Mouse (Mus musculus) CH12.LX (cell line): ENCODE data around the gene Slc22a16. TPM values are rescaled to one million over a fixed set of nuclear protein-coding genes. Genes with fewer than 3 reads are reported as not detected.

ENCODE experiments used
- DNase-seq: peaks from one replicate; pipeline ENCODE4 v3.0.0-alpha.2; 2013; ENCODE audit errors: extremely low read depth
- H3K27ac ChIP-seq: 2 replicates; pipeline ENCODE4 v1.5.1; 2012; ENCODE audit warnings: low read depth, mild to moderate bottlenecking, control low read depth, moderate library complexity; ENCODE audit not compliant: insufficient read depth
- H3K27me3 ChIP-seq: replicated peaks from 2 replicates; pipeline ENCODE3; 2012; ENCODE audit warnings: inconsistent platforms
- H3K36me3 ChIP-seq, 2 experiments: replicated peaks in 1 of 2; 2 replicates each; pipeline versions ENCODE3 to v1.6.1; 2012; ENCODE audit warnings: inconsistent platforms in 1 of 2, low read length in 1 of 2, mild to moderate bottlenecking in 1 of 2, mixed read lengths in 1 of 2, moderate library complexity in 1 of 2; ENCODE audit not compliant: control insufficient read depth in 1 of 2, insufficient read depth in 1 of 2
- H3K4me1 ChIP-seq, 2 experiments: 2 replicates each; pipeline ENCODE4 v1.6.1; 2012; ENCODE audit warnings: inconsistent platforms in 1 of 2, moderate library complexity in 1 of 2; ENCODE audit not compliant: insufficient read depth in 2 of 2, control insufficient read depth in 1 of 2
- H3K4me2 ChIP-seq: 2 replicates; pipeline ENCODE4 v1.6.1; 2012; ENCODE audit warnings: low read depth, mild to moderate bottlenecking, control low read depth; ENCODE audit not compliant: poor library complexity, insufficient read depth, severe bottlenecking
- H3K4me3 ChIP-seq, 3 experiments: fragments of 150-350 bp in 1 of 3; sonication (generic) in 1 of 3; replicated peaks in 1 of 3; 2 replicates each; pipeline versions ENCODE3 to v1.5.1; 2011 to 2012; ENCODE audit warnings: low read depth in 2 of 3, low read length in 2 of 3, mild to moderate bottlenecking in 2 of 3, moderate library complexity in 2 of 3, control low read depth in 1 of 3, improper control_type of control experiment in 1 of 3, inconsistent platforms in 1 of 3, mixed read lengths in 1 of 3; ENCODE audit not compliant: poor library complexity in 1 of 3
- H3K79me2 ChIP-seq: replicated peaks from 2 replicates; pipeline ENCODE4 v1.6.1; 2012; ENCODE audit warnings: mild to moderate bottlenecking, moderate library complexity; ENCODE audit not compliant: control insufficient read depth, poor library complexity, insufficient read depth, severe bottlenecking; ENCODE audit errors: extremely low read depth
- H3K9ac ChIP-seq: 2 replicates; pipeline ENCODE4 v1.6.1; 2012; ENCODE audit warnings: low read depth, mild to moderate bottlenecking, control low read depth, moderate library complexity; ENCODE audit not compliant: insufficient read depth
- H3K9me3 ChIP-seq: replicated peaks from 2 replicates; pipeline ENCODE3; 2012; ENCODE audit warnings: low read length, inconsistent platforms, mixed read lengths
- CHD1 ChIP-seq: IDR thresholded peaks from 2 replicates; pipeline ENCODE4 v1.6.1; 2012; ENCODE audit warnings: low read depth, low read length, improper control_type of control experiment, inconsistent platforms
- CHD2 ChIP-seq: IDR thresholded peaks from 2 replicates; pipeline ENCODE4 v1.6.1; 2011; ENCODE audit warnings: low read length, improper control_type of control experiment
- CTCF ChIP-seq, 2 experiments: IDR thresholded peaks in 1 of 2; conservative IDR thresholded peaks in 1 of 2; 2 replicates each; pipeline ENCODE4 v1.5.1; 2011 to 2012; ENCODE audit warnings: low read depth in 2 of 2, low read length in 2 of 2, improper control_type of control experiment in 1 of 2, inconsistent platforms in 1 of 2, mild to moderate bottlenecking in 1 of 2, moderate library complexity in 1 of 2
- ELF1 ChIP-seq: IDR thresholded peaks from 2 replicates; pipeline ENCODE4 v1.6.1; 2014; ENCODE audit warnings: low read depth, mild to moderate bottlenecking, inconsistent platforms, low read length, improper control_type of control experiment
- EP300 ChIP-seq: IDR thresholded peaks from 2 replicates; pipeline ENCODE4 v1.6.1; 2011; ENCODE audit warnings: low read length, improper control_type of control experiment
- GABPA ChIP-seq: IDR thresholded peaks from 2 replicates; pipeline ENCODE4 v1.6.1; 2012; ENCODE audit warnings: low read depth, low read length, improper control_type of control experiment, inconsistent platforms; ENCODE audit not compliant: insufficient replicate concordance
- HCFC1 ChIP-seq: IDR thresholded peaks from 2 replicates; pipeline ENCODE4 v1.6.1; 2012; ENCODE audit warnings: low read depth, mild to moderate bottlenecking, inconsistent platforms, low read length, improper control_type of control experiment
- IRF4 ChIP-seq: IDR thresholded peaks from 2 replicates; pipeline ENCODE4 v1.6.1; 2014; ENCODE audit warnings: low read depth, mild to moderate bottlenecking, inconsistent platforms, low read length, improper control_type of control experiment
- JUN ChIP-seq: IDR thresholded peaks from 2 replicates; pipeline ENCODE4 v1.6.1; 2011; ENCODE audit warnings: low read depth, mild to moderate bottlenecking, low read length, improper control_type of control experiment, moderate library complexity; ENCODE audit not compliant: insufficient read depth
- JUND ChIP-seq: conservative IDR thresholded peaks from 2 replicates; pipeline ENCODE4 v1.6.1; 2011; ENCODE audit warnings: low read depth, low read length, improper control_type of control experiment
- MEF2A ChIP-seq: IDR thresholded peaks from 2 replicates; pipeline ENCODE4 v1.6.1; 2014; ENCODE audit warnings: low read depth, mild to moderate bottlenecking, inconsistent platforms, low read length, improper control_type of control experiment, borderline replicate concordance
- MXI1 ChIP-seq: IDR thresholded peaks from 2 replicates; pipeline ENCODE4 v1.6.1; 2011; ENCODE audit warnings: mild to moderate bottlenecking, low read depth, low read length, improper control_type of control experiment
- NELFE ChIP-seq: IDR thresholded peaks from 2 replicates; pipeline ENCODE4 v1.6.1; 2011; ENCODE audit warnings: low read depth, low read length, improper control_type of control experiment
- NRF1 ChIP-seq: IDR thresholded peaks from 2 replicates; pipeline ENCODE4 v1.6.1; 2014; ENCODE audit warnings: low read depth, mild to moderate bottlenecking, inconsistent platforms, low read length, improper control_type of control experiment, moderate library complexity
- PAX5 ChIP-seq: IDR thresholded peaks from 2 replicates; pipeline ENCODE4 v1.6.1; 2012; ENCODE audit warnings: low read length, inconsistent platforms, mixed read lengths
- POLR2AphosphoS2 ChIP-seq: IDR thresholded peaks from 2 replicates; pipeline ENCODE4 v1.6.1; 2011; ENCODE audit warnings: low read depth, low read length, improper control_type of control experiment
- RAD21 ChIP-seq: IDR thresholded peaks from 2 replicates; pipeline ENCODE4 v1.6.1; 2011; ENCODE audit warnings: low read depth, mild to moderate bottlenecking, low read length, improper control_type of control experiment, moderate library complexity
- RCOR1 ChIP-seq: conservative IDR thresholded peaks from 2 replicates; pipeline ENCODE4 v1.6.1; 2012; ENCODE audit warnings: low read depth, mild to moderate bottlenecking, inconsistent platforms, low read length, improper control_type of control experiment
- SIN3A ChIP-seq: IDR thresholded peaks from 2 replicates; pipeline ENCODE4 v1.6.1; 2012; ENCODE audit warnings: low read length, improper control_type of control experiment, inconsistent platforms
- SMC3 ChIP-seq: IDR thresholded peaks from 2 replicates; pipeline ENCODE4 v1.6.1; 2011; ENCODE audit warnings: low read depth, low read length, improper control_type of control experiment
- TBP ChIP-seq: conservative IDR thresholded peaks from 2 replicates; pipeline ENCODE4 v1.6.1; 2011; ENCODE audit warnings: low read depth, low read length, improper control_type of control experiment
- TCF12 ChIP-seq: IDR thresholded peaks from 2 replicates; pipeline ENCODE4 v1.6.1; 2014; ENCODE audit warnings: low read depth, mild to moderate bottlenecking, inconsistent platforms, low read length, improper control_type of control experiment
- USF2 ChIP-seq: conservative IDR thresholded peaks from 2 replicates; pipeline ENCODE4 v1.6.1; 2011; ENCODE audit warnings: low read depth, low read length, improper control_type of control experiment
- ZNF384 ChIP-seq: IDR thresholded peaks from 2 replicates; pipeline ENCODE4 v1.6.1; 2012; ENCODE audit warnings: low read depth, low read length, improper control_type of control experiment, inconsistent platforms
- dilution Hi-C: fragments of 300-500 bp; cut with MboI; formaldehyde crosslinking; loops from 2 replicates; pipeline ENCODE4 v1.14.3; 2020; ENCODE audit warnings: low sequenced_read_pairs; ENCODE audit not compliant: extremely low pct_unique_long_range_greater_than_20kb, extremely low pct_ligation_motif_present
- in situ Hi-C: fragments of 300-500 bp; cut with MboI; formaldehyde crosslinking; loops from 3 replicates; pipeline ENCODE4 v1.14.3; 2019; ENCODE audit warnings: low sequenced_read_pairs, low pct_ligation_motif_present, low pct_unique_long_range_greater_than_20kb, mixed read lengths
- polyA plus RNA-seq: library from polyadenylated mRNA; unstranded; fragments of >175 nt; gene quantifications from 2 replicates; pipeline ENCODE4 v1.2.1, GENCODE M21; 2012; ENCODE audit warnings: low read depth; ENCODE audit not compliant: insufficient read length
- total RNA-seq, 2 experiments: library from RNA; depleted of rRNA; stranded (reverse); fragments of 300-350 nt in 1 of 2; fragments of >200 nt in 1 of 2; gene quantifications; 2 replicates each; pipeline ENCODE4 v1.2.3; 2012 to 2014

The Slc22a16 gene
- total and polyA plus RNA-seq, 3 experiments = not detected

DNA sequence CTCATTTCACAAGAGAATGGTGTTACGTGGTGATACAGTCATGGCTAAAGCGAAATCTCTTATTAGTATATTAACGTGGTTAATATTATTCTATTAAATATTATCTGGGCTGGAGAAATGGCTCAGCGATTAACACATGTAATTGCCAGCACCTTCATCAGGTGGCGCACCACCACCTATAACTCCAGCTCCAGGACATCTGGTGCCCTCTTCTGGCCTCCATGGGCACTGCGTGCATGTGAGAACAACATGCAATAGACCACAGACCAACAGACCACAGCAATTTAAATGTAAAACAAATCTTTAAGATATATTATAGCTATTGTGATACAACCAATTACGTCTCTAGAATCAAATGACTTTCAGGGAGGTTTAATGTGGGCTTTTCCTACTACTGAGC, 59.0 kb downstream of the Slc22a16 start:
- H3K79me2 ChIP-seq = no peaks in the 10 kb centered on the region
- DNase-seq = peak; percentile 65
- no peaks in the 10 kb centered on the region for H3K4me1 ChIP-seq
- no peak overlapping the region for H3K4me2 ChIP-seq
- no peak overlapping the region for H3K4me3 ChIP-seq
- in situ Hi-C loops (no loop called here), dilution Hi-C loops (no loop called here)
- no peak overlapping the region for H3K27ac ChIP-seq
- no peaks in the 10 kb centered on the region for H3K27me3 ChIP-seq
- H3K9me3 ChIP-seq = no peaks in the 10 kb centered on the region
- no peak for TF ChIP-seq NRF1
- TF ChIP-seq CHD2 = no peak
- TF ChIP-seq SMC3 = peak; percentile 65
- peak; percentile 49; the same call in 1 of the 2 replicates for TF ChIP-seq JUND
- TF ChIP-seq NELFE = peak; percentile 63; the same call in 1 of the 2 replicates
- peak; percentile 57 for TF ChIP-seq RAD21
- TF ChIP-seq CTCF (conservative IDR thresholded peaks at IDR 0.05 in 1 of 2, IDR thresholded peaks at IDR 0.05 in 1 of 2; ENCODE audit: low read depth in 2 of 2, low read length in 2 of 2) = peak; percentile 33 to 99; a peak in 3 of 4 replicates
- H3K36me3 ChIP-seq = no peaks in the 10 kb centered on the region
- no peak overlapping the region for H3K9ac ChIP-seq

DNA sequence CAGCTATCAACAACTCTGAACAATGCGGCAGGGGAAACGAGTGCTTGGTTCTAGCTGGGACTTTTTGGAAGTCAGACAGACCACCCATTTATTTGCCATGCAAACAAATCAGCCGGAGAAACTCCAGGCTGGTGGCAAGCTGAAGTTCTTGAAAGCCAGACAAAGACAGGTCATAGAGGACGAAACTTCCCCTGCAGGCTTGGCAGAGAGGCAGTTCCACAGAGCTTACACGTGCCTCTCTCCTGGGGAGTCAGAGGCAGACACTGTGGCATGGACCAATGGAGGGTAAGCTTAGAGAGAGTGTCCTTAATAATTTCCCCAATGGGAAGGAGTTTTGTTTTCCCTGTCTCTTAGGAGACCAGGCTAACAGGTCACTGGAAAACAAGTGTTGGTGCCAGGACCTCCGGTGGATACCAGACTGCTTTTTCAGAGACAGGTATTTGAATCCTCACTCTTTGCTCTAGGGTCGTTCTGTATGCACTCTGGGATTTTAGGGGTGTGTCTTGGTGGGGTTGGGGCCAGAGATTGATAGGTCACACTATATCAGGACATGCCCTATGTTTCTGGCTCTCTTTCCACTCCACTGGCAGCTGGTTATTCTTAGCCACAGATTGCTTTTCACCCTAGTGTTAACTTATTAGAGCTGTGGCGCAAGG, 59.6 kb downstream of the Slc22a16 start, which contains the start of gene Ddo:
Gene Ddo, plus strand, starts transcription at position 356 of the 656 bp plus-strand sequence.
- no peak for DNase-seq
- H3K36me3 ChIP-seq = no peaks in the 10 kb centered on the region
- H3K9me3 ChIP-seq = no peaks in the 10 kb centered on the region
- in situ Hi-C loops = no loop called here
- H3K27ac ChIP-seq = no peak within 1 kb of the TSS
- H3K79me2 ChIP-seq = no peaks in the 10 kb centered on the region
- H3K4me2 ChIP-seq = no peak within 1 kb of the TSS
- no peaks in the 10 kb centered on the region for H3K27me3 ChIP-seq
- no peak for TF ChIP-seq RCOR1
- no peak for TF ChIP-seq USF2
- TF ChIP-seq MEF2A = no peak
- no peak for TF ChIP-seq IRF4
- no peak for TF ChIP-seq ELF1
- no peak for TF ChIP-seq ZNF384
- TF ChIP-seq HCFC1 = no peak
- TF ChIP-seq NELFE = no peak
- no peak for TF ChIP-seq TCF12
- TF ChIP-seq RAD21 = no peak
- TF ChIP-seq SIN3A = no peak
- TF ChIP-seq PAX5 = no peak
- no peak for TF ChIP-seq MXI1
- TF ChIP-seq GABPA = no peak
- TF ChIP-seq POLR2AphosphoS2 = no peak
- no peak for TF ChIP-seq JUN
- no peak for TF ChIP-seq TBP
- no peak for TF ChIP-seq EP300
- TF ChIP-seq CHD2 = no peak
- TF ChIP-seq CHD1 = no peak
- dilution Hi-C loops = no loop called here
- H3K9ac ChIP-seq = no peak within 1 kb of the TSS
- H3K4me1 ChIP-seq = no peaks in the 10 kb centered on the region
- H3K4me3 ChIP-seq = no peak within 1 kb of the TSS
